Mouse (Mus musculus) liver, postnatal 0 days (tissue): ENCODE measurements at regions not wholly inside any gene's neighbourhood (a gene's known extent, or its start where the extent isn't known, plus 50 kb on each side); places are given as distances from the start of the nearest gene placed in this dataset.

Experiments used
- ATAC-seq: fragments of 200-750 bp; cut with Nextera tagmentation; 2 replicates; pipeline ENCODE4 v1.8.0; 2017; ENCODE audit warnings: mild to moderate bottlenecking, moderate library complexity
- DNase-seq: peaks from one replicate; pipeline ENCODE4 v3.0.0-alpha.2; 2016
- H3K27ac ChIP-seq: fragments of 300-500 bp; sonication (generic); 2 replicates; pipeline ENCODE4 v1.5.1; 2014; ENCODE audit warnings: antibody characterized with exemption, moderate library complexity, mild to moderate bottlenecking, low read depth
- H3K27me3 ChIP-seq: fragments of 300-500 bp; sonication (generic); 2 replicates; pipeline ENCODE4 v1.6.1; 2014; ENCODE audit warnings: low read length, control low read depth, mixed read lengths; ENCODE audit not compliant: insufficient read depth
- H3K36me3 ChIP-seq: fragments of 300-500 bp; sonication (generic); replicated peaks from 2 replicates; pipeline ENCODE4 v1.6.1; 2014; ENCODE audit warnings: mild to moderate bottlenecking, control low read depth, low read length, moderate library complexity, mixed read lengths; ENCODE audit not compliant: insufficient read depth
- H3K4me1 ChIP-seq: fragments of 300-500 bp; sonication (generic); 2 replicates; pipeline ENCODE4 v1.6.1; 2014; ENCODE audit warnings: antibody characterized with exemption, mild to moderate bottlenecking, control low read depth; ENCODE audit not compliant: insufficient read depth
- H3K4me2 ChIP-seq: fragments of 300-500 bp; sonication (generic); 2 replicates; pipeline ENCODE4 v1.6.1; 2014; ENCODE audit warnings: low read depth, mild to moderate bottlenecking, low read length, moderate library complexity, mixed read lengths
- H3K4me3 ChIP-seq: fragments of 300-500 bp; sonication (generic); 2 replicates; pipeline ENCODE4 v1.5.1; 2014; ENCODE audit warnings: low read depth, low read length
- H3K9ac ChIP-seq: fragments of 300-500 bp; sonication (generic); replicated peaks from 2 replicates; pipeline ENCODE4 v1.6.1; 2014; ENCODE audit warnings: mild to moderate bottlenecking, moderate library complexity
- H3K9me3 ChIP-seq: fragments of 300-500 bp; sonication (generic); 2 replicates; pipeline ENCODE4 v1.6.1; 2016; ENCODE audit warnings: mild to moderate bottlenecking, control low read depth, low read length, mixed read lengths
- CTCF ChIP-seq: sonication (generic); IDR thresholded peaks from 2 replicates; pipeline ENCODE4 v1.5.1; 2016; ENCODE audit warnings: antibody characterized with exemption, low read depth
- EP300 ChIP-seq: IDR thresholded peaks from 2 replicates; pipeline ENCODE4 v1.6.1; 2016; ENCODE audit warnings: antibody characterized with exemption, low read depth, mild to moderate bottlenecking
- WGBS: fragments of 180-500 bp; shearing (Covaris S2); extraction: QIAGEN DNeasy Blood & Tissue Kit; methylation state at CpG from one replicate; pipeline ENCODE4 v1.1.7; 2014; ENCODE audit not compliant: insufficient replicate concordance; 5-methylcytosine and 5-hydroxymethylcytosine counted together

DNA sequence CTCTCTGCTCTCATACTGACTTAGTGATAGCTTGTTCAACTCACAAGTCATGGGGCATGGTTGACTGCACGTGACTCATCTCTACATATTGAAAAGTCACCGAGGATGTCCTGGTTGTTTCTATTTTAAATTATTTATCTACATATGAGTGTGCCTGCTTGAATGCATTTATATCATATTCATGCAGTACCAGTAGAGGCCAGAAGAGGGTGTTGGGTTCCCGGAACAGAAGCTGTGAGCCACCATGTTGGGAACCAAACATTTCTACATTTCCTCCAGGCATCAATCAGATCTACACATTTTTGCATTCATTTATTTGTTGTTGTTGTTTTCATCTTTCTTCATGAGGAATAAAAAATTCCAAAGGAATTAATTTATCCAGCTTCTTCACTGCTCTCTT is 214.6 kb upstream of the Tgfbr2 start:
- no peak overlapping the region for H3K4me2 ChIP-seq
- no peak overlapping the region for H3K27ac ChIP-seq
- no peaks in the 10 kb centered on the region for H3K9me3 ChIP-seq
- WGBS: 67% methylated on average over 3 of the region's 3 CpGs
- no peaks in the 10 kb centered on the region for H3K4me1 ChIP-seq
- no peak for DNase-seq
- no peak overlapping the region for H3K9ac ChIP-seq
- ATAC-seq: no peak
- no peaks in the 10 kb centered on the region for H3K27me3 ChIP-seq
- no peaks in the 10 kb centered on the region for H3K36me3 ChIP-seq
- H3K4me3 ChIP-seq: no peak overlapping the region
- TF ChIP-seq CTCF (peak; percentile 48), EP300 (no peak)

DNA sequence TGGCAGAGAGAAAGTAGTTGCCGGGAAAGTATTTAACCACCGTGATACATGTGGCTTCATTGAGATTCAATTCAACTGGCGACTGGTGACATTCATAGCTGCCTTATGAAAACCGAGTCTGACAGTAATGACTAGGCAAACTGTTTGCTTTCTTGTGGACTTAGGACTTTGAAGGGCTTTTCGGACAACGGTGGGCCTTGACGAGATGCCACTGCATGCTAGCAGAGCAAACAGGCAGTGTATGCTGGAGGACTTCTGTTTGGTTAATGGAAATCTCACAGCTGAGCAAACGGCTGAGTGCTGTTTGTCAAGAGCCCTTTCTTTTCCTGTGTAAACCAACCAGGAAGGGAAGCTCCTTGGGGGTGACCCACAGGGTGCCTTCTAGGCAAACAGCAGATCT is 213.7 kb upstream of the Tgfbr2 start:
- TF ChIP-seq EP300: no peak
- no peak for TF ChIP-seq CTCF
- DNase-seq: no peak
- Histone ChIP-seq H3K9ac (no peak overlapping the region), H3K27me3 (no peaks in the 10 kb centered on the region), H3K9me3 (no peaks in the 10 kb centered on the region), H3K4me2 (peak overlapping the region; percentile 16; the same call in 1 of the 2 replicates), H3K27ac (no peak overlapping the region), H3K36me3 (no peaks in the 10 kb centered on the region), H3K4me1 (peaks cover under 1% of the 10 kb centered on the region; the same call in 1 of the 2 replicates), H3K4me3 (no peak overlapping the region)
- peak; percentile 62 for ATAC-seq
- 35% methylated on average over 8 of the region's 8 CpGs for WGBS

DNA sequence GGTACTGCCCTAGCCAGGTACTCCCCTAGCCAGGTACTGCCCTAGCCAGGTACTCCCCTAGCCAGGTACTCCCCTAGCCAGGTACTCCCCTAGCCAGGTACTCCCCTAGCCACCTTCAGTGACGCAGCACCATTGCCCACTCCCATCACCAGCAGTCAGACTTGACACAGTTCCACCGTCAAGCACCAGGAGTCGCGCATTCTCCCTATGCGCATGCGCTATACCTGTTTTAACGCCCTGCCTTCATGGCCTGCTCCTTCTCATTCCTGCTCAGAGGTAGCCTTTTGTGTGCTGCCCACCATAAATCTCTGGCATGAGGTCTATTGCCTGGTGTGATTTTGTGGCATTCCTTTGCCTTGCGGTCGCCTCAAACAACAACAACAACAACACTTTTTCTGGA is 212.9 kb upstream of the Tgfbr2 start:
- ATAC-seq: no peak
- Histone ChIP-seq H3K36me3 (no peaks in the 10 kb centered on the region), H3K27me3 (no peaks in the 10 kb centered on the region), H3K9ac (no peak overlapping the region), H3K4me1 (peaks cover 4% of the 10 kb centered on the region; the same call in 1 of the 2 replicates), H3K4me3 (no peak overlapping the region), H3K4me2 (no peak overlapping the region), H3K27ac (no peak overlapping the region), H3K9me3 (no peaks in the 10 kb centered on the region)
- no peak for DNase-seq
- TF ChIP-seq EP300: no peak
- no peak for TF ChIP-seq CTCF
- WGBS: 91% methylated on average over 9 of the region's 9 CpGs

DNA sequence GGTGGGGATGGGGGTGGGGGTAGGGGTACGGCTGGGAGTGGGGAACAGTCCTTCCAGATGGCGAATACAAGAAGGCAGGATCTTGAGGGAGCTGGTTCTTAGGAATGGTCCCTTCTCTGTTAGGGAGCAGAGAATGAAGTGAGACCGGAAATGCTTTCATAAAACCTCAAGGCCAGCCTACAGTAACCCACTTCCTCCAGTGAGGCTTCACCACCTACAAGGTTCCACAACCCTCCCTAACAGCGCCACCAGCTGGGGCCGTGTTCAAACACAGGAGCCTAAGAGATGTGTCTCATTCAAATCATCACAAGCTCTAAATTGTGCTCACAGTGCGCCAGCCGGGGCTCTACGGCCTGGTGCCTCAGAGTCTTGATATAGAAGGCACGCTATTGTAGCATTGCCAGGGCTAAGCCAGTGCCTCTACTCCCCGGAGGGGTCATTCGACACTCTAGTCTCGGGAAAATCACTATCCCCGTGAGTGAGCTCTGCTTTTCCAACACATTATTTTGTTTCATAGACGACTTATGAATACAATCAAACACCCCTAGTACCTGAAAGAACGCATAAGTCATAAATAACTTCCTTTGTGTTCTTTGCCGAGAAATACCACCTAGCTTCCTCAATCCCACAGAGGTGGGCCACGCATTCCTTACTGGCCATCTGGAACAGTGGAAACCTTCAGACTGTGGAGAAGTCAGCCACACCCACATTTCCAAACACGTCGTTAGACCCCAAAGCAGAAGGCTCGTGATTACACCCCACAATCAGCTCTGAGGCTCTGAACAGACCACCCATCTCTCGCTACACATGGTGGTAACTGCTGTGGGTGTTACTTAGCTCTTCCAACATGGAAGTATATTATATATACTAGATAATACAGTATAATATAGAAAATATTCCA is 209.3 kb upstream of the Tgfbr2 start:
- H3K27me3 ChIP-seq: no peaks in the 10 kb centered on the region
- ATAC-seq (peak; percentile 81), DNase-seq (peak; percentile 84)
- peak overlapping the region; percentile 41 for H3K9ac ChIP-seq
- no peaks in the 10 kb centered on the region for H3K9me3 ChIP-seq
- H3K4me3 ChIP-seq: peak overlapping the region; percentile 13; the same call in 1 of the 2 replicates
- H3K36me3 ChIP-seq: no peaks in the 10 kb centered on the region
- TF ChIP-seq EP300: peak; percentile 56; the same call in 1 of the 2 replicates
- TF ChIP-seq CTCF: peak; percentile 82
- 35% methylated on average over 21 of the region's 21 CpGs for WGBS
- H3K4me2 ChIP-seq: peak overlapping the region; percentile 63
- H3K4me1 ChIP-seq: peaks cover 4% of the 10 kb centered on the region; the same call in 1 of the 2 replicates
- H3K27ac ChIP-seq: peak overlapping the region; percentile 64; the same call in 1 of the 2 replicates

DNA sequence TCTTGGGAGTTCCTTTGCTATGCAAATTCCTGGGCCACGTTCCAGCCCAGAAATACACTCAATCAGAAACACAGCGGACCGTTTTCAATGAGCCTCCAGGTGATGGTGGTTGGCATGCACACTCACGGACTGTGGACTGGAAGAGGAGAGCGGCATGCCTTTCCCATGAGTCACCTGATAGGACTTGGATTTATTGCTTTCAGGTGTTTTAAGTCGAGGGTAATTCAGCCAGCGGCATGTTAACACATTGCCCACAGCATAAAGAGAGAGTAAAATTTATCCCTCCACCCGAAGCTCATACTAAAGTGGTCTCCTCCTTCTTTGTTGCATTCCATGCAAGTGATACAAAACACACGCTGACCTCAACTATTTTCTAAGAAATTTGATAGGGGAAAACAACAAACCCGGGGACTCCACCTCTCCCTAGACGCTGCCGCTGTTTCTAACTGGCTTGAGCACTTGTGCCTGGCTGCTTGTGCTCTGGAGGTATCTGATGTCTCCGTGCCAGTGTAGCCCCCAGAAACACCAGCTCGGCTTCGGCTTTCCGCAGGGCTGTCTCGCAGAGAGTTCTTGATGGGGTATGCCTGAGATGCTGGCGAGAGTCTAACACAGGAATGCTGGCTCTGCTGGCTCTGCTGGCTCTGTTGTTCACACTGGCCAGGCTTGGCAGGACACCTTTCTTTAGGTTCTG is 208.4 kb upstream of the Tgfbr2 start:
- DNase-seq (peak; percentile 25), ATAC-seq (peak; percentile 16; the same call in 1 of the 2 replicates)
- H3K9me3 ChIP-seq: no peaks in the 10 kb centered on the region
- peak overlapping the region; percentile 64; the same call in 1 of the 2 replicates for H3K27ac ChIP-seq
- peak overlapping the region; percentile 63 for H3K4me2 ChIP-seq
- no peaks in the 10 kb centered on the region for H3K27me3 ChIP-seq
- peak overlapping the region; percentile 13; the same call in 1 of the 2 replicates for H3K4me3 ChIP-seq
- no peaks in the 10 kb centered on the region for H3K36me3 ChIP-seq
- WGBS: 37% methylated on average over 18 of the region's 18 CpGs
- TF ChIP-seq CTCF: no peak
- no peak for TF ChIP-seq EP300
- H3K4me1 ChIP-seq: peaks cover 4% of the 10 kb centered on the region; the same call in 1 of the 2 replicates
- peak overlapping the region; percentile 41 for H3K9ac ChIP-seq

DNA sequence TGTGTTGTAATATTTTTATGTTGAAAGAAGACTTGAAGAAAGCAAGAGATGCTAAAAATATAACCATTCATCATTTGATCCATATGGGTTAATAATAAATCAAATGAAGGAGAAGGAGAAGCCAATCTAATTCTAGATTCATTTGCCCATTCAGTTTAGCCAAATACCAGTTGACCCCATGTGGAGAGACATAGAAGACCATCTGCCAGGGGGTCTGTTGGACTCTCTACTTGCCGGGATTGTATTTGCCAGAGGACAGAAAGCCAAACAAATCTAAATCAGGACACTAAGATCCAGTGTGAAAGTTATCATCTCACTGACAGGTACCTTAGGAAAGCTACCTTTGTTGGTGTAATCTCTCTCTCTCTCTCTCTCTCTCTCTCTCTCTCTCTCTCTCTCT is 202.5 kb upstream of the Tgfbr2 start:
- Histone ChIP-seq H3K27me3 (no peaks in the 10 kb centered on the region), H3K36me3 (no peaks in the 10 kb centered on the region), H3K27ac (no peak overlapping the region), H3K4me3 (no peak overlapping the region), H3K9me3 (no peaks in the 10 kb centered on the region), H3K9ac (no peak overlapping the region), H3K4me1 (no peaks in the 10 kb centered on the region), H3K4me2 (no peak overlapping the region)
- TF ChIP-seq CTCF (no peak), EP300 (no peak)
- 58% methylated on average over 1 of the region's 1 CpGs for WGBS
- ATAC-seq: no peak
- DNase-seq: no peak
